Mouse (Mus musculus) olfactory bulb, adult 2 months (tissue): ENCODE data around the gene Capn5. TPM values are rescaled to one million over a fixed set of nuclear protein-coding genes. Genes with fewer than 3 reads are reported as not detected.

Source experiments
- H3K27ac ChIP-seq: fragments of 200-500 bp; 2 replicates; pipeline ENCODE4 v1.5.1; 2012; ENCODE audit warnings: low read depth, low read length; ENCODE audit not compliant: insufficient read depth
- H3K4me1 ChIP-seq: fragments of 200-500 bp; 2 replicates; pipeline ENCODE4 v1.6.1; 2012; ENCODE audit warnings: low read length; ENCODE audit not compliant: control insufficient read depth, insufficient read depth
- H3K4me3 ChIP-seq: fragments of 200-500 bp; 2 replicates; pipeline ENCODE4 v1.5.1; 2012; ENCODE audit warnings: mild to moderate bottlenecking, low read depth, low read length, moderate library complexity; ENCODE audit not compliant: insufficient read depth
- CTCF ChIP-seq: fragments of 200-500 bp; IDR thresholded peaks from 2 replicates; pipeline ENCODE4 v1.5.1; 2012; ENCODE audit warnings: low read depth, mild to moderate bottlenecking, low read length, moderate library complexity; ENCODE audit not compliant: insufficient read depth
- POLR2A ChIP-seq: fragments of 200-500 bp; IDR thresholded peaks from 2 replicates; pipeline ENCODE4 v1.6.1; 2012; ENCODE audit warnings: mild to moderate bottlenecking, low read depth, low read length, moderate library complexity; ENCODE audit not compliant: insufficient read depth
- WGBS: fragments of 180-500 bp; shearing (Covaris S2); methylation state at CpG from one replicate; pipeline ENCODE4 v1.1.7; 2018; 5-methylcytosine and 5-hydroxymethylcytosine counted together
- polyA plus RNA-seq: library from polyadenylated mRNA; stranded (reverse); fragments of >200 nt; gene quantifications from 2 replicates; pipeline ENCODE4 v1.2.4, GENCODE M21; 2012; ENCODE audit warnings: low replicate concordance; ENCODE audit not compliant: missing spikeins, insufficient read depth, insufficient read length

Capn5 gene
- polyA plus RNA-seq, 1 experiment: not detected

GRCm38 (mm10) chr7:98185326-98185725, 7.3 kb upstream of the Capn5 start:
- H3K4me3 ChIP-seq: no peak overlapping the region
- 41% methylated on average over 6 of the region's 6 CpGs for WGBS
- H3K4me1 ChIP-seq: no peaks in the 10 kb centered on the region
- H3K27ac ChIP-seq: no peak overlapping the region
- no peak for TF ChIP-seq CTCF
- TF ChIP-seq POLR2A: no peak

DNA sequence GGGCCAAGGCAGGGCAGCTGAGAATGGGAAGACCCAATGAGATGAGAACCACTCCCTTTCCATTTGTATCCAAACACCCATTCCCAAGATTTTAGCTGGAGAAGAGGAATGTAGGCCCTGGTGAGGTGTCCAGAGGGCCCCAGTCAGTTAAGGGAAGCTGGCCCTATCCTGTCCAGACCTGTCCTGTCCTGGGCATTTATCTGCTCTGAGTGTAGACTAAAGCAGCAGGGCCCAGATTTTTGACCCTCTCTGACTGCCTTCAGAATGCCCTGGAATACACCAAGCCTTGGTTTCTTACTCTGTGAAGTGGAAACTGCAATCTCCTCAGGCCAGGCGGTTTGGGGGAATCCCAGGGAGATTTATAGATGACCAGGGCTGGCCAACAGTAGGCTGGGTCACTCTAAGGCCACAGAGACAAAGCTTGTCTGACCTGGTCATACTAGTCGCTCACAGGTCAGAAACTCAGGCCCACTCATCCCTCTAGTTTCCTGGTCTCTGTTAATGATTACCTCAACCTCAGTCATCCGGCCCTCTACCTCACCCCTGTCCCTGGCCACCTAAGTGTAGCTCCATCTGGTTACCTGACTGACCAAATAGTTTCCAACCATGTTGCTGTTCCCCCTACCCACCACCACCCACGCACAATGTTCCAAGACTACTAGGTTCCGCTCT, 622 bp upstream of the Capn5 start:
- no peak overlapping the region for H3K27ac ChIP-seq
- peaks cover 20% of the 10 kb centered on the region for H3K4me1 ChIP-seq
- WGBS: 99% methylated on average over 5 of the region's 5 CpGs
- TF ChIP-seq POLR2A: no peak
- TF ChIP-seq CTCF: no peak
- H3K4me3 ChIP-seq: peak overlapping the region; percentile 88

DNA sequence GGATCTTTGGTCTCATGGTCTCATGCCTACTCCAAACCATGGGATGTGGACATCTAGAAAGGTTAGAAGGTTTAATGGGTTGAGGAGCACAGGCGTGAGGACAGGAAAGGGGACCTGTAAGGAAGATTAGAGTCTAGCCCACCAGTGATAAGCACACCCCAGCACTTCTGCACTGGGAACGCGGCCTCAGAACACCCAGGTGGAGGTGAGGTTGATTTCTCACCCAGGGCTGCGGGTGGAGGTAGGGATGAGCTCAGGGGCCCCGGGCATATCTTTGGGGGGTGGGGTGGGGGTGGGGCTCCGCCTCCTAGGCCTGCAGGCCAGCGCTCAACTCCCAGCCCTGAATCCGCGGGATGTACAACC, 527 bp downstream of the Capn5 start:
- WGBS: 4% methylated on average over 9 of the region's 9 CpGs
- TF ChIP-seq CTCF (no peak), POLR2A (no peak)
- Histone ChIP-seq H3K4me3 (peak overlapping the region; percentile 88), H3K27ac (no peak overlapping the region), H3K4me1 (peaks cover 20% of the 10 kb centered on the region)

DNA sequence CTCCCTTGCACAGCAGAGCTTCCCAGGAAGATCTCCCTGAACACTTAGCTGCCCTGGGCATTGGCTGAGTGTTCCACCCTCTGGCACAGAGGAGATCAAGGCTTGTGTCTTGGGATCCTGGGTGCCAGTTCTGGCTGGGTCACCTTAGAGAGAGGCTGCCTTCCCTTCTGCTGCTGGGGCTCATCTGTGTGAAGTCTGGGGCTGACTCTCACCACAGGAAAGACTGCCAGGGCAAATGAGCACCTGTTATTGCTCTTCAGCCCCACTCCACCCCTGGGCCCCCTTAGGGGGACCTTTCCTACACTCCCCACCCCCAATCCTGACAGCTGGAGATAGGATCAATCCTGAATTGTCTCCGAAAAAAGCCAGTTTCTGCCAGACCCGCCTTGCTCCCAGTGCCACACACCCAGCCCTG, 996 bp downstream of the Capn5 start:
- WGBS: 61% methylated on average over 2 of the region's 2 CpGs
- peaks cover 20% of the 10 kb centered on the region for H3K4me1 ChIP-seq
- H3K27ac ChIP-seq: no peak overlapping the region
- H3K4me3 ChIP-seq: no peak overlapping the region
- TF ChIP-seq POLR2A (no peak), CTCF (no peak)

DNA sequence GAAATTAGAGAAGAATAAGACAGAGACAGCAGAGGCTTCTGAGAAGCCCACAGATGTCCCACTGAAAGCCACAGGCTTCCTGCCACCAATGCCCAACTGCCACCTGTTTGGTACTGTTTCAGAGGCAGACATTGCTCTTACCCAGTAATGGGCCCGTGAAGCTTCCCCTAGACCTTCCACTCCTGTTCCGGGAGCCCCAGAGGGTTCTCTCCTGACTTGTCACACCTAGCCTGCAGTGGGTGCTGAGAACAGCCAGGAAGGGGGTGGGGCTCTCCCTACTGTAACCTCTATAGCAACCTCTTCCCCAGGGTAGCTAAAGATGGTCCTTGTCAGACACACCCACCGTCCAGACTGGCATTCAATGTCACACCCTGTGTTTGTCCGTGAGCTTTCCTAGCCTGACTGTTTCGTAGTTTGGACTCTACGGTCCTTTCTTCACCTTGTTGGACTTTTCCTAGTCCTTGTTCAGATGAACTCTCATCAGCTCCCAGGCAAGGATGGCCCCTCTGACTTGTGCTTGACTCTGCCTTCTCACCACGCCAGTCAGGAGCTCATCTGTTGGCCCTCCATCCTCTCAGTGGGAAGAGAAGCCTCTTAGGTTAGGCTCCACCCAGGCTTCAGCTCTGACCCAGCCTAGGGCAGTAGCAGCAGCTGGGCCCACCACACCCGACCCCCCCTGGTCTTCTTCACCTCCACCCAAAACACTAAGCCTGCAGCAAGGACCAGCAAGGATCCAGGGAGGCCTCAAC, 1.6 kb downstream of the Capn5 start:
- H3K4me1 ChIP-seq: peaks cover 25% of the 10 kb centered on the region
- no peak for TF ChIP-seq POLR2A
- no peak for TF ChIP-seq CTCF
- H3K4me3 ChIP-seq: no peak overlapping the region
- no peak overlapping the region for H3K27ac ChIP-seq
- WGBS: 86% methylated on average over 8 of the region's 8 CpGs

DNA sequence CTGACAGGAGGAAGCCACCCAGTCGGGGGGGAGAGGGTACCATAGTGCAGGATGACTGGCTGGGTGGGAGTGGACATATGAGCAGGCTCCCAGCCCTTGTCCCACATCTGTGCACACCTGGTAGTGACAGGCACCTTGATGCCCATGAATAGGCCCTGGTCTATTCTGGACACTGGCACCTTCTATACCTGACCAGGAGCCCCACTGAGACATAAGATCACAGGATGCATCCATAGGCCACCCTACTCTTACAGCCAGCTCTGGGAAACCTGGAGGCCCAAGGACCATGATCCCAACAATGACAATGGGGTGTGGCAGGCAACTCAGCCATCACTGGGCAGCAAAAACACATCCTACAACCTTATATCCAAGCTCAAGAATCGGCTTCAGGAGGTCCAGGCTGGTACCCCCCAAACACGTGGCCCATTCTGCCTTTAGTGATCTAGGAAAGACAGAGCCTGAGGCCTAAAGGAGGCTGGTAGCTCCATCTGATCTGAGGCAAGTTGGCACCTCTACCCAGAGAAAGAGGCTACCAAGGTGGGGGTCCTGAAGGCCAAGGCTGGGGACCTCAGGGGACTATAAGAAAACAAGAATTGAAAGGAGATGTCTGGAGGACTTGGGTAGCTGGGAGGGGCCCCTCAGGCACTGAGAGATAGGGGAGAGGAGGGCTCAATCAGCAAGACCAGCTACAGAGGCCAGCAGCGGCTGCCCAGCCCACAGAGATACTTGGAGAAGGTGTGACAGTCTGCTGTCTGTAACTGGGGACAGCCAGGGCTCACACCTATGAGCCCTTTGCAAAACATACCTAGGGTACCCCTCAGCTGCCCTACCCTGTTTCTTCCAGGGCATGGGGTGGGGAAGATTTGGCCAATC, 3.0 kb downstream of the Capn5 start:
- TF ChIP-seq CTCF: no peak
- H3K4me1 ChIP-seq: peaks cover 33% of the 10 kb centered on the region
- WGBS: 89% methylated on average over 4 of the region's 4 CpGs

GRCm38 (mm10) chr7:98173408-98173807, 4.7 kb downstream of the Capn5 start:
- H3K27ac ChIP-seq: no peak overlapping the region
- peaks cover 29% of the 10 kb centered on the region for H3K4me1 ChIP-seq
- TF ChIP-seq POLR2A: no peak
- H3K4me3 ChIP-seq: no peak overlapping the region
- 63% methylated on average over 4 of the region's 4 CpGs for WGBS

More for the DNA sequence above, 3.0 kb downstream of the Capn5 start:
- H3K27ac ChIP-seq: no peak overlapping the region
- H3K4me3 ChIP-seq: no peak overlapping the region

DNA sequence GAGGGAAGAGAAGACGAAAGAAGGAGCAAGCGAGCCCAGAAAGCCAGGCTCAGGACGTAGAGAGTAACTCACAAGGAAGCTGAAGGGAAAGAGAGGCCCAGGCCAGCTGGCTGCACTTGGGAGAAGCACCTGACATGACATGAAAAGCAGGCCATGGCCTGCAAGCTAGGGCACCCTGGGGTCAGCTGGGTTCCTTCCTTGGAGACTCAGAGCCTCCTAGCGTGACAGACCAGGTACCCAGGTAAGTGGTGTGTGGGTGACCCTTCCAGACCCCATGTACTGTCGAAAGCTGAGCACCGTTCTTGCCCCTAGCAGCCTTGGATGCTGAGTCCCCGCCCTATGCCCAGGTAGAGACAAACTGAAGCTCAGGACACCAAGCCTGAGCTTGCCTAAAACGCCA, 5.4 kb downstream of the Capn5 start:
- H3K4me3 ChIP-seq: no peak overlapping the region
- TF ChIP-seq POLR2A: no peak
- no peak for TF ChIP-seq CTCF
- 93% methylated on average over 8 of the region's 8 CpGs for WGBS

More for the DNA sequence above, 5.4 kb downstream of the Capn5 start:
- H3K4me1 ChIP-seq: peaks cover 27% of the 10 kb centered on the region
- no peak overlapping the region for H3K27ac ChIP-seq
